Mouse (Mus musculus) neural tube, embryonic 11.5 days (tissue): ENCODE measurements around the gene Acap2. TPM values are rescaled to one million over a fixed set of nuclear protein-coding genes. Genes with fewer than 3 reads are reported as not detected.

ENCODE experiments used
- ATAC-seq: fragments of 200-750 bp; cut with Nextera tagmentation; 2 replicates; pipeline ENCODE4 v1.8.0; 2017; ENCODE audit warnings: moderate number of reproducible peaks, mild to moderate bottlenecking, moderate TSS enrichment, moderate library complexity; ENCODE audit not compliant: insufficient read depth, low FRiP score, low TSS enrichment
- DNase-seq: peaks from one replicate; pipeline ENCODE4 v3.0.0-alpha.2; 2015; ENCODE audit warnings: low spot score
- H3K27ac ChIP-seq: fragments of 300-500 bp; sonication (generic); 2 replicates; pipeline ENCODE4 v1.5.1; 2014; ENCODE audit warnings: low read depth, mild to moderate bottlenecking, low read length
- H3K27me3 ChIP-seq: fragments of 300-500 bp; sonication (generic); 2 replicates; pipeline ENCODE4 v1.6.1; 2014; ENCODE audit warnings: mild to moderate bottlenecking, low read length, mixed read lengths; ENCODE audit not compliant: control insufficient read depth, insufficient read depth
- H3K36me3 ChIP-seq: fragments of 300-500 bp; sonication (generic); 2 replicates; pipeline ENCODE4 v1.6.1; 2014; ENCODE audit warnings: mild to moderate bottlenecking, low read length, moderate library complexity, mixed read lengths; ENCODE audit not compliant: control insufficient read depth, insufficient read depth
- H3K4me1 ChIP-seq: fragments of 300-500 bp; sonication (generic); 2 replicates; pipeline ENCODE4 v1.6.1; 2014; ENCODE audit warnings: low read length, mixed read lengths; ENCODE audit not compliant: control insufficient read depth, insufficient read depth
- H3K4me2 ChIP-seq: fragments of 300-500 bp; sonication (generic); 2 replicates; pipeline ENCODE4 v1.6.1; 2014; ENCODE audit warnings: low read depth, mild to moderate bottlenecking, moderate library complexity
- H3K4me3 ChIP-seq: fragments of 300-500 bp; sonication (generic); 2 replicates; pipeline ENCODE4 v1.5.1; 2014; ENCODE audit warnings: low read depth, low read length
- H3K9ac ChIP-seq: fragments of 300-500 bp; sonication (generic); 2 replicates; pipeline ENCODE4 v1.6.1; 2014; ENCODE audit warnings: mild to moderate bottlenecking, low read length
- H3K9me3 ChIP-seq: fragments of 300-500 bp; sonication (generic); 2 replicates; pipeline ENCODE4 v1.6.1; 2016; ENCODE audit warnings: low read length; ENCODE audit not compliant: control insufficient read depth
- WGBS: fragments of 180-500 bp; shearing (Covaris S2); extraction: QIAGEN DNeasy Blood & Tissue Kit; methylation state at CpG from one replicate; pipeline ENCODE4 v1.1.7; 2014; 5-methylcytosine and 5-hydroxymethylcytosine counted together
- polyA plus RNA-seq: library from polyadenylated mRNA; unstranded; fragments of >200 nt; fragmentation: Nextera tagmentation; extraction: Ambion mirVana; gene quantifications from 2 replicates; pipeline ENCODE4 v1.2.1, GENCODE M21; 2014

Acap2 gene
- polyA plus RNA-seq, 1 experiment from 2014 or later, result 22.1 TPM

GRCm38 (mm10) chr16:31121612-31122011, 79.4 kb downstream of the Acap2 start:
- ATAC-seq (no peak), DNase-seq (no peak)
- Histone ChIP-seq H3K36me3 (peaks cover 2% of the 10 kb centered on the region; the same call in 1 of the 2 replicates), H3K4me3 (no peak overlapping the region), H3K9ac (no peak overlapping the region), H3K9me3 (no peaks in the 10 kb centered on the region), H3K4me2 (no peak overlapping the region), H3K27ac (no peak overlapping the region), H3K4me1 (no peaks in the 10 kb centered on the region), H3K27me3 (no peaks in the 10 kb centered on the region)
- WGBS, result 94% methylated on average over 6 of the region's 6 CpGs

GRCm38 (mm10) chr16:31113596-31113995, 87.4 kb downstream of the Acap2 start:
- Histone ChIP-seq H3K4me1 (no peaks in the 10 kb centered on the region), H3K36me3 (peaks cover 7% of the 10 kb centered on the region), H3K4me3 (no peak overlapping the region), H3K4me2 (no peak overlapping the region), H3K9me3 (no peaks in the 10 kb centered on the region), H3K9ac (no peak overlapping the region), H3K27me3 (no peaks in the 10 kb centered on the region), H3K27ac (no peak overlapping the region)
- DNase-seq (no peak), ATAC-seq (no peak)

- no peak for ATAC-seq
- no peak overlapping the region for H3K4me2 ChIP-seq
- H3K36me3 ChIP-seq, result peaks cover 6% of the 10 kb centered on the region
- no peak overlapping the region for H3K9ac ChIP-seq
- no peak for DNase-seq
- H3K9me3 ChIP-seq, result no peaks in the 10 kb centered on the region
- H3K4me1 ChIP-seq, result no peaks in the 10 kb centered on the region
- H3K27ac ChIP-seq, result no peak overlapping the region
- no peaks in the 10 kb centered on the region for H3K27me3 ChIP-seq
- WGBS, result 78% methylated on average over 2 of the region's 2 CpGs
- H3K4me3 ChIP-seq, result no peak overlapping the region
Measured at GRCm38 (mm10) chr16:31101352-31101751, 99.7 kb downstream of the Acap2 start.

- H3K9ac ChIP-seq, result no peak overlapping the region
- H3K9me3 ChIP-seq, result no peaks in the 10 kb centered on the region
- H3K36me3 ChIP-seq, result peaks cover 6% of the 10 kb centered on the region
- no peak for ATAC-seq
- no peaks in the 10 kb centered on the region for H3K4me1 ChIP-seq
- no peak overlapping the region for H3K4me3 ChIP-seq
- H3K27me3 ChIP-seq, result no peaks in the 10 kb centered on the region
- no peak overlapping the region for H3K27ac ChIP-seq
- WGBS, result 75% methylated on average over 1 of the region's 1 CpGs
- H3K4me2 ChIP-seq, result no peak overlapping the region
- DNase-seq, result no peak
Measured at GRCm38 (mm10) chr16:31099906-31100305, 101.1 kb downstream of the Acap2 start.

- 76% methylated on average over 6 of the region's 6 CpGs for WGBS
- H3K4me3 ChIP-seq, result no peak overlapping the region
- H3K4me2 ChIP-seq, result no peak overlapping the region
- DNase-seq (no peak), ATAC-seq (no peak)
- H3K4me1 ChIP-seq, result no peaks in the 10 kb centered on the region
- no peak overlapping the region for H3K9ac ChIP-seq
- no peaks in the 10 kb centered on the region for H3K9me3 ChIP-seq
- H3K36me3 ChIP-seq, result 0 out of 2 replicates have a peak, but pooled peaks cover 2% of the 10 kb centered on the region
- no peaks in the 10 kb centered on the region for H3K27me3 ChIP-seq
- no peak overlapping the region for H3K27ac ChIP-seq
Measured at GRCm38 (mm10) chr16:31094036-31094435, 107.0 kb downstream of the Acap2 start.

- WGBS, result 37% methylated on average over 9 of the region's 9 CpGs
- no peak overlapping the region for H3K4me2 ChIP-seq
- no peak overlapping the region for H3K27ac ChIP-seq
- H3K4me1 ChIP-seq, result no peaks in the 10 kb centered on the region
- no peaks in the 10 kb centered on the region for H3K36me3 ChIP-seq
- ATAC-seq, result no peak
- no peak overlapping the region for H3K4me3 ChIP-seq
- DNase-seq, result no peak
- no peak overlapping the region for H3K9ac ChIP-seq
- H3K9me3 ChIP-seq, result no peaks in the 10 kb centered on the region
- H3K27me3 ChIP-seq, result no peaks in the 10 kb centered on the region
Measured at GRCm38 (mm10) chr16:31093186-31093585, 107.9 kb downstream of the Acap2 start.

- WGBS, result 71% methylated on average over 6 of the region's 6 CpGs
Measured at GRCm38 (mm10) chr16:31081891-31082290, 119.2 kb downstream of the Acap2 start.

GRCm38 (mm10) chr16:31081125-31081664, 119.8 kb downstream of the Acap2 start, which contains the start of gene Xxylt1:
Gene Xxylt1 (minus strand): TSS chr16:31081432.
- peak within 1 kb of the TSS; percentile 76 for H3K9ac ChIP-seq
- no peaks in the 10 kb centered on the region for H3K36me3 ChIP-seq
- ATAC-seq (peak; percentile 100), DNase-seq (peak; percentile 96)
- peaks cover 4% of the 10 kb centered on the region; the same call in 1 of the 2 replicates for H3K4me1 ChIP-seq
- H3K27ac ChIP-seq, result peak within 1 kb of the TSS; percentile 57
- peak within 1 kb of the TSS; percentile 96 for H3K4me2 ChIP-seq
- no peaks in the 10 kb centered on the region for H3K27me3 ChIP-seq
- H3K9me3 ChIP-seq, result no peaks in the 10 kb centered on the region
- peak within 1 kb of the TSS; percentile 75 for H3K4me3 ChIP-seq
- under 1% methylated on average over 54 of the region's 54 CpGs for WGBS

More at GRCm38 (mm10) chr16:31081891-31082290, 119.2 kb downstream of the Acap2 start:
- H3K27me3 ChIP-seq, result no peaks in the 10 kb centered on the region
- no peak overlapping the region for H3K4me2 ChIP-seq
- H3K4me3 ChIP-seq, result no peak overlapping the region
- peaks cover 4% of the 10 kb centered on the region; the same call in 1 of the 2 replicates for H3K4me1 ChIP-seq
- no peak overlapping the region for H3K27ac ChIP-seq
- no peak for DNase-seq
- H3K9ac ChIP-seq, result no peak overlapping the region
- H3K36me3 ChIP-seq, result no peaks in the 10 kb centered on the region
- no peaks in the 10 kb centered on the region for H3K9me3 ChIP-seq
- ATAC-seq, result no peak

GRCm38 (mm10) chr16:31080573-31081051, 120.4 kb downstream of the Acap2 start:
- Histone ChIP-seq H3K4me3 (peak overlapping the region; percentile 75), H3K9me3 (no peaks in the 10 kb centered on the region), H3K36me3 (no peaks in the 10 kb centered on the region), H3K4me1 (peaks cover 4% of the 10 kb centered on the region; the same call in 1 of the 2 replicates), H3K9ac (peak overlapping the region; percentile 76), H3K27me3 (no peaks in the 10 kb centered on the region), H3K27ac (peak overlapping the region; percentile 57), H3K4me2 (peak overlapping the region; percentile 96)
- DNase-seq (peak; percentile 69), ATAC-seq (peak; percentile 70)
- under 1% methylated on average over 36 of the region's 36 CpGs for WGBS
